Mouse (Mus musculus) thymus, adult 2 months (tissue): Measurements from ENCODE around the gene Ackr3. TPM values are rescaled to one million over a fixed set of nuclear protein-coding genes. Genes with fewer than 3 reads are reported as not detected.

ENCODE experiments used
- DNase-seq: peaks from one replicate; pipeline ENCODE4 v3.0.0; 2021
- H3K27ac ChIP-seq: fragments of 200-500 bp; 2 replicates; pipeline ENCODE4 v1.5.1; 2012; ENCODE audit warnings: low read length, control low read depth; ENCODE audit not compliant: control insufficient read depth, insufficient read depth
- H3K27me3 ChIP-seq: fragments of 200-500 bp; 2 replicates; pipeline ENCODE4 v1.6.1; 2012; ENCODE audit warnings: mild to moderate bottlenecking, low read length, moderate library complexity, mixed read lengths; ENCODE audit not compliant: control insufficient read depth, insufficient read depth
- H3K36me3 ChIP-seq: fragments of 200-500 bp; 2 replicates; pipeline ENCODE4 v1.6.1; 2012; ENCODE audit warnings: mild to moderate bottlenecking, low read length, moderate library complexity; ENCODE audit not compliant: control insufficient read depth, insufficient read depth
- H3K4me1 ChIP-seq: fragments of 200-500 bp; replicated peaks from 2 replicates; pipeline ENCODE4 v1.6.1; 2012; ENCODE audit warnings: low read length; ENCODE audit not compliant: control insufficient read depth, insufficient read depth
- H3K4me3 ChIP-seq: fragments of 200-500 bp; 2 replicates; pipeline ENCODE4 v1.5.1; 2012; ENCODE audit warnings: mild to moderate bottlenecking, low read length, control low read depth, moderate library complexity; ENCODE audit not compliant: control insufficient read depth, insufficient read depth
- CTCF ChIP-seq: fragments of 200-500 bp; IDR thresholded peaks from 2 replicates; pipeline ENCODE4 v1.5.1; 2012; ENCODE audit warnings: mild to moderate bottlenecking, control low read depth, low read length, moderate library complexity, borderline replicate concordance; ENCODE audit not compliant: control insufficient read depth, poor library complexity, insufficient read depth; ENCODE audit errors: extremely low read depth
- POLR2A ChIP-seq: fragments of 200-500 bp; IDR thresholded peaks from 2 replicates; pipeline ENCODE4 v1.6.1; 2012; ENCODE audit warnings: mild to moderate bottlenecking, low read length, control low read depth, moderate library complexity; ENCODE audit not compliant: control insufficient read depth, poor library complexity, insufficient read depth; ENCODE audit errors: extremely low read depth
- WGBS: fragments of 180-500 bp; shearing (Covaris S2); methylation state at CpG from one replicate; pipeline ENCODE4 v1.1.7; 2018; 5-methylcytosine and 5-hydroxymethylcytosine counted together
- polyA plus RNA-seq: library from polyadenylated mRNA; depleted of rRNA; stranded (reverse); fragments of >200 nt; gene quantifications from 2 replicates; pipeline ENCODE4 v1.2.3, GENCODE M21; 2012

Ackr3 gene
- polyA plus RNA-seq, 1 experiment = 24.7 TPM

GRCm38 (mm10) chr1:90174338-90174737, 29.4 kb upstream of the Ackr3 start:
- no peak for DNase-seq
- 82% methylated on average over 8 of the region's 8 CpGs for WGBS
- no peak overlapping the region for H3K27ac ChIP-seq
- no peak overlapping the region for H3K4me3 ChIP-seq
- no peaks in the 10 kb centered on the region for H3K4me1 ChIP-seq
- TF ChIP-seq POLR2A (no peak), CTCF (no peak)
- H3K36me3 ChIP-seq = no peaks in the 10 kb centered on the region
- no peaks in the 10 kb centered on the region for H3K27me3 ChIP-seq

- DNase-seq = no peak
- 86% methylated on average over 7 of the region's 7 CpGs for WGBS
- TF ChIP-seq POLR2A (no peak), CTCF (no peak)
Observed at GRCm38 (mm10) chr1:90176223-90176622, 27.6 kb upstream of the Ackr3 start.

GRCm38 (mm10) chr1:90177565-90177964, 26.2 kb upstream of the Ackr3 start:
- Histone ChIP-seq H3K27ac (no peak overlapping the region), H3K4me1 (no peaks in the 10 kb centered on the region), H3K27me3 (no peaks in the 10 kb centered on the region), H3K4me3 (no peak overlapping the region), H3K36me3 (no peaks in the 10 kb centered on the region)
- TF ChIP-seq POLR2A (no peak), CTCF (no peak)
- DNase-seq = no peak

More at GRCm38 (mm10) chr1:90176223-90176622, 27.6 kb upstream of the Ackr3 start:
- H3K27ac ChIP-seq = no peak overlapping the region
- no peaks in the 10 kb centered on the region for H3K27me3 ChIP-seq
- H3K4me3 ChIP-seq = no peak overlapping the region
- H3K36me3 ChIP-seq = no peaks in the 10 kb centered on the region
- H3K4me1 ChIP-seq = no peaks in the 10 kb centered on the region

GRCm38 (mm10) chr1:90177978-90178377, 25.8 kb upstream of the Ackr3 start:
- TF ChIP-seq CTCF (no peak), POLR2A (no peak)
- 53% methylated on average over 5 of the region's 5 CpGs for WGBS
- Histone ChIP-seq H3K27me3 (no peaks in the 10 kb centered on the region), H3K4me1 (no peaks in the 10 kb centered on the region), H3K27ac (no peak overlapping the region), H3K4me3 (no peak overlapping the region), H3K36me3 (no peaks in the 10 kb centered on the region)
- DNase-seq = no peak

- no peaks in the 10 kb centered on the region for H3K27me3 ChIP-seq
- H3K4me3 ChIP-seq = no peak overlapping the region
- WGBS = 80% methylated on average over 7 of the region's 7 CpGs
- H3K27ac ChIP-seq = no peak overlapping the region
- no peak for DNase-seq
- H3K36me3 ChIP-seq = no peaks in the 10 kb centered on the region
- TF ChIP-seq POLR2A (no peak), CTCF (no peak)
- H3K4me1 ChIP-seq = no peaks in the 10 kb centered on the region
Observed at GRCm38 (mm10) chr1:90180479-90180878, 23.3 kb upstream of the Ackr3 start.

DNA sequence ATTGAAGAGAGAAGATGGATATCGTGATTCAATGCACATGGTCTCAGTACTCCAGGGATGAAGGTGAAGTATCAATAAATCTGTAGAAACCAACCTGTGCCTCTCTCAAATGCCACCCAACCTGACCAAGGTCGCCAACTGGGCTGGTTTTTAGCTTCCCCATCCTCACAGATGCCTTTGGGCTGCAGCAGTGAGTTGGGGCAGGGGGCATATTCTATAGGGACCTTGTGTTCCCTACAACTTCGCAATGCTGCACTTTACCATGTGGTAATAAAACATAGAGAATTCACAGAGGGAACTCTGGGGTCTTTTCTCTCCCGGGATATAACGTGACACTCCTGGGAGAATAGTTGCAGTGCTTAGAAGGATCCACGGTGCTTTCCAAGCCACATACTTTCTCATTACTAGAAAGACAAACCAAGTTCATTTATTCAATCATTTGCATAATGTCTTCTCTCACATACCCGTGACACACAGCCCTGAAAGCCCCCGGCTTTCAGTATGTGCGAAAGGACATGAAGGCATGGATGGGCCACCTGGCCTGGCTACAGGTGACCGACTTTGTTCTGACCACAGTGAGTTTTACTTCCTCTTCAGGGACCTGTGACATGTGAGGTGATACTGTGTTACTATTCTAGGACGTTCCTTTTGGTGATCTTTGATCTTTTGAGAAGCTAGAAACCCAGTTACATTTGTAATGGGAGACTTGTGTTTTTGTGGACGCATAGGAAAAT, 22.6 kb upstream of the Ackr3 start:
- 63% methylated on average over 12 of the region's 12 CpGs for WGBS
- H3K4me1 ChIP-seq = no peaks in the 10 kb centered on the region
- TF ChIP-seq POLR2A (no peak), CTCF (no peak)
- no peaks in the 10 kb centered on the region for H3K27me3 ChIP-seq
- H3K4me3 ChIP-seq = no peak overlapping the region
- H3K27ac ChIP-seq = no peak overlapping the region
- no peak for DNase-seq
- H3K36me3 ChIP-seq = no peaks in the 10 kb centered on the region
